Mouse (Mus musculus) lung, adult 2 months (tissue): ENCODE data around the gene Slc17a5.

Source experiments
- CTCF ChIP-seq: fragments of 200-500 bp; IDR thresholded peaks from 2 replicates; pipeline ENCODE4 v1.5.1; 2011; ENCODE audit warnings: mild to moderate bottlenecking, low read length, control low read depth; ENCODE audit not compliant: insufficient read depth
- POLR2A ChIP-seq: fragments of 200-500 bp; IDR thresholded peaks from 2 replicates; pipeline ENCODE4 v1.6.1; 2011; ENCODE audit warnings: low read depth, mild to moderate bottlenecking, control low read depth, low read length, borderline replicate concordance; ENCODE audit errors: extremely low read depth

- peak; percentile 67; the same call in 1 of the 2 replicates for TF ChIP-seq POLR2A
- TF ChIP-seq CTCF = no peak
Observed at GRCm38 (mm10) chr9:78488890-78489420, 98.9 kb downstream of the Slc17a5 start, which contains the start of gene Eef1a1.
